Mouse (Mus musculus) forebrain, embryonic 14.5 days (tissue): ENCODE data around the gene Gm9044. TPM values are rescaled to one million over a fixed set of nuclear protein-coding genes. Genes with fewer than 3 reads are reported as not detected.
"Not testable (repeated sequence)": the region's sequence is repeated elsewhere in the genome, so short reads cannot be mapped to it uniquely, and the experiment has no call there.

Source experiments
- ATAC-seq: fragments of 200-750 bp; cut with Nextera tagmentation; 2 replicates; pipeline ENCODE4 v1.8.0; 2017; ENCODE audit warnings: mild to moderate bottlenecking, moderate library complexity
- DNase-seq: peaks from one replicate; pipeline ENCODE4 v3.0.0-alpha.2; 2015; ENCODE audit warnings: low spot score
- H3K27ac ChIP-seq: fragments of 300-500 bp; sonication (generic); 2 replicates; pipeline ENCODE4 v1.5.1; 2014; ENCODE audit warnings: low read depth, mild to moderate bottlenecking, control low read depth, low read length, moderate library complexity
- H3K27me3 ChIP-seq: fragments of 300-500 bp; sonication (generic); replicated peaks from 2 replicates; pipeline ENCODE4 v1.6.1; 2014; ENCODE audit warnings: low read length, control low read depth, mixed read lengths; ENCODE audit not compliant: control insufficient read depth, insufficient read depth
- H3K36me3 ChIP-seq: fragments of 300-500 bp; sonication (generic); 2 replicates; pipeline ENCODE4 v1.6.1; 2014; ENCODE audit warnings: low read length, control low read depth; ENCODE audit not compliant: control insufficient read depth, insufficient read depth
- H3K4me1 ChIP-seq: fragments of 300-500 bp; sonication (generic); 2 replicates; pipeline ENCODE4 v1.6.1; 2014; ENCODE audit warnings: antibody characterized with exemption, low read length, control low read depth; ENCODE audit not compliant: control insufficient read depth, insufficient read depth
- H3K4me2 ChIP-seq: fragments of 300-500 bp; sonication (generic); 2 replicates; pipeline ENCODE4 v1.6.1; 2014; ENCODE audit warnings: mild to moderate bottlenecking, control low read depth, low read length
- H3K4me3 ChIP-seq: fragments of 300-500 bp; sonication (generic); 2 replicates; pipeline ENCODE4 v1.5.1; 2014; ENCODE audit warnings: low read depth, low read length, control low read depth
- H3K9ac ChIP-seq: fragments of 300-500 bp; sonication (generic); 2 replicates; pipeline ENCODE4 v1.6.1; 2014; ENCODE audit warnings: mild to moderate bottlenecking, low read length, control low read depth, moderate library complexity
- H3K9me3 ChIP-seq: fragments of 300-500 bp; sonication (generic); replicated peaks from 2 replicates; pipeline ENCODE4 v1.6.1; 2016; ENCODE audit warnings: low read length, control low read depth, mixed read lengths; ENCODE audit not compliant: control insufficient read depth
- WGBS: fragments of 180-500 bp; shearing (Covaris S2); extraction: QIAGEN DNeasy Blood & Tissue Kit; methylation state at CpG from one replicate; pipeline ENCODE4 v1.1.7; 2014; 5-methylcytosine and 5-hydroxymethylcytosine counted together
- polyA plus RNA-seq: library from polyadenylated mRNA; unstranded; fragments of >200 nt; fragmentation: Nextera tagmentation; extraction: Ambion mirVana; gene quantifications from 2 replicates; pipeline ENCODE4 v1.2.1, GENCODE M21; 2014

Gm9044 gene
- polyA plus RNA-seq, 1 experiment from 2014 or later: not detected

DNA sequence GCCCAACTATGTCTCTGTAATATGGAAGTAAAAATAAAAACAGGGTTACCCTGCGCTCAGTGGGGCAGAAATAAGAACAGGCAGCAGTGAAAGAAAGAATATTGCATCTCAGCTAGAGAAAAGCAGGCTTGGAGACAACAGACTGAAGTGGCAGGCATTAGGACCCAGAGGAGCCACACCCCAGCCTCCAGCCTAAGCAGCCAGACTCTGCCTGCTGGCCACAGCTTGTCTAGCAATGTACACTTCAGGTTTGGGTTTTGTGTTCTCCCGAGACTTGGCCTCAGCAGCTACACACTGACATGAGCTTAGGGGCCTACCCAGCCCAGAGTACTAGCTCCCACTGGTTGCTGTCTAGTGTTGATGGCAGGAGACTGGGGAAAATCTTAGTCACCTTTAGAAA is 30.1 kb downstream of the Gm9044 start:
- not testable (repeated sequence) for H3K9me3 ChIP-seq, H3K4me3 ChIP-seq, H3K9ac ChIP-seq, H3K27ac ChIP-seq, H3K4me2 ChIP-seq, H3K27me3 ChIP-seq, H3K4me1 ChIP-seq, ATAC-seq, DNase-seq, H3K36me3 ChIP-seq
- 46% methylated on average over 2 of the region's 2 CpGs for WGBS

DNA sequence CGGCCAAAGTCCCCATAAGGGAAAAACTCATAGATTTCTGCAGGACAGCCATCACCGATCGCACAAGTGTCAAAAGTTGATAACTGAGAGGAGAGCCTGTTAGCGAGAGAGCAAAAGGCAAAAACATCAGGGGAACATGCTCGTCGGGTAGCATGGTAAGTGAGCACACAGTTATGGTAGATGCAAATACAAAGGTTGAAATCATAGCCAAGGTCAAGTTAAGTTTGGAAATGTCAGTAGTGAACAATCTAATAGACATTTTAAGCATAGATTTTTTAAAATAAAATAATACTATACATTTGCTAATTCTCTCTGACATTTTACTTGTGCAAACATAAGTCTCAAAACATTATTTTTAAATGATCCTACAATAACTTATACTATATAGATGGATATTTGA is 37.3 kb downstream of the Gm9044 start, which contains the start of gene Iltifb:
Gene Iltifb (minus strand): TSS at position 101 of the 400 bp plus-strand sequence.
- no peak within 1 kb of the TSS for H3K27ac ChIP-seq
- no peak within 1 kb of the TSS for H3K4me3 ChIP-seq
- 96% methylated on average over 6 of the region's 6 CpGs for WGBS
- no peak within 1 kb of the TSS for H3K9ac ChIP-seq
- no peak within 1 kb of the TSS for H3K4me2 ChIP-seq
- ATAC-seq: no peak
- no peak for DNase-seq
- H3K4me1 ChIP-seq: no peaks in the 10 kb centered on the region
- H3K27me3 ChIP-seq: no peaks in the 10 kb centered on the region
- H3K36me3 ChIP-seq: no peaks in the 10 kb centered on the region
- H3K9me3 ChIP-seq: no peaks in the 10 kb centered on the region

DNA sequence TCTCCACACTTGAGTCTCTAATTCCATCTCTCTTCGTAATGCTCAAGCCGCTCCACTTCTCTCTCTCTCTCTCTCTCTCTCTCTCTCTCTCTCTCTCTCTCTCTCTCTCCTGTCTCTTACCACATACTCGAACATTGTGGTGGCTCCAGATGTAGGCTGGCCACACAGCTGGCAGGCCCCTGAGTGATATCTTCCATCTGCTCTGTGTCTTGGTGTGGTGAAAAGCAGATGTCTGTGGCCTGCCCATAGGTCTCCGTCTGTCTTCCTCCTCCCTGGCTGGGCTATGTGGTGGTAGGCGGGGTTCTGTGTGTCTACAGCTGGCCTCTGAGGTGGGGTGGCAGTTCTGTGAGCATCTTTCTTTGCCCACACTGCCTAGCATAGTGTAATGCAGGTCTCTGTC is 49.2 kb downstream of the Gm9044 start:
- H3K27me3 ChIP-seq, ATAC-seq, H3K9ac ChIP-seq, H3K36me3 ChIP-seq, H3K4me2 ChIP-seq, H3K27ac ChIP-seq, DNase-seq, H3K9me3 ChIP-seq, H3K4me1 ChIP-seq, H3K4me3 ChIP-seq: not testable (repeated sequence)
- WGBS: 100% methylated on average over 1 of the region's 5 CpGs

DNA sequence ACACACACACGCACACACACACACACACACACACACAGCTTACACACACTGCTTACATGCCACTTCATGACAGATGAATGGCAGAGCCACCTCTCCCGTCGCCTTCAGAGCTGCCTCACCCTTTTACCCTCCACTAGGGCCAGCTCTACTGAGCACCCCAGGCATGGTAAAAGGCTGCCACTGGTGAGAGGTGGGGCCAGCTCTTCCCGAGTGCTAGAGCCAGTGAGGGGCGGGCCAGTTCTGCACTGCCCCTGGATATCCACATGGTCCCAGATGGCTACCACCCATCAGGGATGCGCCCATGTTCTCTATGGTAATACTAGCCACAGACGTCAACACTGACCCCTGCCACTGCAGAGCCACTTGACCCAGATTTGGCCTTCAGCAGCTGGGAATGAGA is 49.6 kb downstream of the Gm9044 start:
- DNase-seq, H3K9me3 ChIP-seq, H3K36me3 ChIP-seq, H3K27ac ChIP-seq, H3K9ac ChIP-seq, H3K4me3 ChIP-seq, H3K27me3 ChIP-seq, H3K4me1 ChIP-seq, ATAC-seq, H3K4me2 ChIP-seq: not testable (repeated sequence)
- WGBS: 86% methylated on average over 7 of the region's 7 CpGs

Other genes with a start within 250 kb of the Gm9044 start
- gene Mdm1, start 190.6 kb downstream of the Gm9044 start, polyA plus RNA-seq: 31.6 and 34.7 TPM in 2 replicates
- not detected in 2 replicates for gene Il22, start 127.5 kb downstream of the Gm9044 start, polyA plus RNA-seq
- 0.27 TPM in 1 of 2 replicates, not detected in the other for gene Gm32717, start 91.6 kb downstream of the Gm9044 start, polyA plus RNA-seq
- 0.27 TPM in 1 of 2 replicates, not detected in the other for gene Gm32802, start 73.7 kb downstream of the Gm9044 start, polyA plus RNA-seq
- gene Iltifb, start 37.4 kb downstream of the Gm9044 start, polyA plus RNA-seq: 0.33 TPM in 1 of 2 replicates, not detected in the other
- gene Gm9040, start 5.4 kb downstream of the Gm9044 start, polyA plus RNA-seq: not detected in 2 replicates
- gene Gm9045, start 5.4 kb upstream of the Gm9044 start, polyA plus RNA-seq: 0.11 and 0.12 TPM in 2 replicates
- not detected in 2 replicates for gene Gm9046, start 10.8 kb upstream of the Gm9044 start, polyA plus RNA-seq
- not detected in 2 replicates for gene Gm9048, start 16.3 kb upstream of the Gm9044 start, polyA plus RNA-seq
- gene Gm9049, start 21.7 kb upstream of the Gm9044 start, polyA plus RNA-seq: 0.11 and 0.12 TPM in 2 replicates
- gene Ifng, start 108.6 kb upstream of the Gm9044 start, polyA plus RNA-seq: not detected in 2 replicates